Mouse (Mus musculus) hindlimb bud, embryonic 11.5 days (tissue): ENCODE data around the gene Usp1.
"Not testable (repeated sequence)": the region's sequence is repeated elsewhere in the genome, so short reads cannot be mapped to it uniquely, and the experiment has no call there.

Source experiments
- DNase-seq: peaks from one replicate; pipeline ENCODE4 v3.0.0-alpha.2; 2012; ENCODE audit warnings: low read depth, low spot score; ENCODE audit errors: extremely low spot score

The Usp1 gene

DNA sequence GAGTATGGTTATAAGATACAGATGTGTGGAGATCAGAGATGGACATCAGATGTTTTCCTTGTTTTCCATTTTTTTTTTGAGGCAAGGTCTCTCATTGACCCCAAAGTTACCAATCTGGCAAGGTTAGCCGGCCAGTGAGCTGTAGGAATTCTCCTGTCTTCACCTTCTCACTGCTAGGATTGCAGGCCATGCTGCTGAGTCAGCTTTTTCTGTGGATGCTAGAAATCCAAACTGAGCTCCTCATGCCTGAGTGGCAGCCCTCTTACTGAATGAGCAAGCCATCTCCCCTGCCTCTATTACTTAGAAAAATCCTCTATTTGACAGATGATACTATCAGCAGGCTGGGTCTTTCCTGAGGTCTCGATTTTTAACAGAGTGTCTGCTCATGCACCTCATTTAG lies 55.1 kb downstream of the Usp1 start:
- no peak for DNase-seq

DNA sequence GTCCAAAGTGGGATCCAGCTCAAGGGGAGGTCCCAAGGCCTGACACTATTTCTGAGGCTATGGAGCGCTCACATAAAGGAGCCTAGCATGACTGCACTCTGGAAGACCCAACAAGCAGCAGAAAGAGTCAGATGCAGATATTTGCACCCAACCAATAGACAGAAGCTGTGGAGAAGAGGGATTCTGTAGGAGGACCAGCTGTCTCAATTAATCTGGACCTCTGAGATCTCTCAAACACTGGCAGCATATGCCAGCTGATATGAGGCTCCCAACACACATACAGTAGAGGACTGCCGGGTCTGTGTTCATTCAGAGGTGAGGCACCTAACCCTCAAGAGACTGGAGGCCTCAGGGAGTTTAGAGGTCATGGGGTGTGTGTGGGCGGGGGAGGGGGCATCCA lies 56.4 kb downstream of the Usp1 start:
- DNase-seq: not testable (repeated sequence)

DNA sequence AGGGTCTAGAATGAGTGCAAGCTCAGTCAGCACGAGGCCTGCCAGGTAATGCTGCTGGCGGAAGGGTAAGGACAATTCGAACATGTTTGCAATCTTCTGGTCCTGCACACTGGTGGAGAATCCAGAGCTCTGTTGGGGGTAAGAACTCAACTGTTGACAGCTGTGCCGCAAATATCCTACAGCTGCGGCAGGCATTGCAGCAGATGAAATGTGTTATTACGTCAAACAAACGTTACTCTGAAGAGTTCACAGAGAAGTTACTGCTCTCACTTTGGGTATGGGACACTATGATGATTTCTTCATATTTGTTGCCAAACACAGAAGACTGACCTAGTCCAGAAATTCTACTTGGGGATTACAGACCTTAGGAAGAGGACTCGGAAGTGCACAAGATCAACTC lies 61.1 kb downstream of the Usp1 start:
- no peak for DNase-seq
